Mouse (Mus musculus): Measurements from ENCODE around the gene Sstr2. TPM values are rescaled to one million over a fixed set of nuclear protein-coding genes. Genes with fewer than 3 reads are reported as not detected.

The Sstr2 gene
- total RNA-seq (2021) = 10 to 100 TPM; 35.7 to 36.2 TPM
- long read RNA-seq, experiment 1, transcript Sstr2-203 (2 exons, 2,143 nt) = major isoform, 47 of 55 reads
- long read RNA-seq, experiment 1, partial matches to known transcripts = 0 of 55 reads
- long read RNA-seq, experiment 1, other reads (novel, unspliced or antisense) = 3 of 55 reads
- long read RNA-seq, experiment 2, transcript Sstr2-203 (2 exons, 2,143 nt) = major isoform, 38 of 47 reads
- long read RNA-seq, experiment 2, partial matches to known transcripts = 0 of 47 reads
- long read RNA-seq, experiment 2, other reads (novel, unspliced or antisense) = 6 of 47 reads

DNA sequence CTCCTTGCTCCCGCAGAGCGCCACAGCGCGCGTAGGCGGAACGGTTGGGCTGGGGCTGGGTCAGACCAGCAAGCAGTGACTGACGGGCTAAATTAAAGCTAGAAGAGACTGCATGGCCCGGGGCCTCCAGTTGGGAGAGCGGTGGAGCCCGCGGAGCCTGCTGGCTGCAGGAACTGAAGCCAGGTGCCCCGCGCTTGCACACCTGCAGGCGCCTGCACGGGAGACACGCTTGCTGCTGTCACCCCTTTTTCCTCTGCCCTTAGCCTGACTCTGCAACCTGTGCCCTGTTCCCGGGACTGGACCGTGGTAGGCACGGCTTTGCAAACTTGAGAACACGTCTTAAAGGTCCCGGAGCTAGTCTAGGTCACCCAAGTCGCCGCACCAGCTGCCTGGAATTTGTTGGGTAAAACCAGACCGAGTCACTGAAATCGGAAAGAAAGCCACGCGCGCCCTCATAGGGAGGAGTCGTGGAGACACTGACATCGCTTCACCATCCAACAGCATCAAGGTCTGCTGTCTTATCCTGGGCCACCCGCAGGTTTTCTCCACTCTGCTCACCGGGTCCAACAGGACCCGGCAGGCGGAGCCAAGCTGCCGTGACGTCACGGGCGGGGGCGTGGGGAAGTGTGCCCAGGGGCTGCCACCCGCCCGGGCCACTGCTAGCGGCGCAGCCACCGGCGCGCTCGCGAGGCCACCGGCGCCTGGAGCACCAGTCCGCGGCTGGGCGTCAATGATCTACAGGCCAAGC lies at the start of gene Sstr2:
Gene Sstr2 (plus strand): TSS at position 671 of the 748 bp plus-strand sequence.
- intact Hi-C loops (cut with DNase I) = loop anchor here (10.0 kb wide), 1 partner anchor 104 kb away; no protein-coding TSS in a partner anchor
- peak; percentile 62 to 82 for DNase-seq (ENCODE audit: low spot score in 2 of 2)

GRCm38 (mm10) chr11:113571616-113572015 lies 47.5 kb upstream of the Sstr2 start:
- DNase-seq (ENCODE audit: low spot score in 2 of 2) = no peak
- intact Hi-C loops (cut with DNase I) = no loop called here

DNA sequence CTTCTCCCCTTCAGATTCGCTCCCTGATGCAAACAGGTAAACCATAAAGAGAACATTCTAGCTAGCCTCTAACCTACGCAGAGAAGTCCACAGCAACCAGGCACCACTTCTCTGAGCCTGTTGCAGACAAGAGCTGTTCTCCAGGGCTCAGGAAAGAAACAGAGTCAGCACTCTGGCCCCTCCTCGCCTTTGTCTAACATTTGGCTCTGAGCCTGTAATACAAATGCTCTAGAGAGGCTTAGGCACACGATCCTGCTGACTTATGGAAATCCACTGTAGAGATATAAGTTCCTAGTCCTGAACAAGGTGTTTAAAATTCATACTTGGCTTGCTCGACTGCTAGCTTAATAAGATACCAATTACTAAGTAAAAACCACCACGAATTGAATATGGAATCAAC lies 46.5 kb upstream of the Sstr2 start:
- intact Hi-C loops (cut with DNase I) = no loop called here
- no peak for DNase-seq (ENCODE audit: low spot score in 2 of 2)

DNA sequence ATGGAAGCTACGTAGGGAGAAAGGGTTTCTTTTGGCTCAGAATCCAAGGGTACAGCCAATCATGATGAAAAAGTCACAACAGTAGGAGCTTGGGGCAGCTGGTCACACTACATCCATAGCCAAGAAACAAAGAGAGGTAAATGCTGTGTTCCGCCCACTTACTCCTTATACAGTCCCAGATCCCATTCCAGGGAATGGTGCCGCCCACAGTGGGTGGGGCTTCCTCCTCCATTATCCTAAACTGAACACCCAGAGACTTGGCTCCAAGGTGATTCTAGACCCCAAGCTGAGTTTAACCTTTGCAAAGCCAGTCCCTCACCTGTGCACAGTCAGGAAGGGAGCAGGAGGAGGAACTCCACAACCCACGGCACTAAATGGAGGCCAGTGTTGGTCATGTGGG lies 41.9 kb upstream of the Sstr2 start:
- intact Hi-C loops (cut with DNase I) = no loop called here
- DNase-seq (ENCODE audit: low spot score in 2 of 2) = no peak

DNA sequence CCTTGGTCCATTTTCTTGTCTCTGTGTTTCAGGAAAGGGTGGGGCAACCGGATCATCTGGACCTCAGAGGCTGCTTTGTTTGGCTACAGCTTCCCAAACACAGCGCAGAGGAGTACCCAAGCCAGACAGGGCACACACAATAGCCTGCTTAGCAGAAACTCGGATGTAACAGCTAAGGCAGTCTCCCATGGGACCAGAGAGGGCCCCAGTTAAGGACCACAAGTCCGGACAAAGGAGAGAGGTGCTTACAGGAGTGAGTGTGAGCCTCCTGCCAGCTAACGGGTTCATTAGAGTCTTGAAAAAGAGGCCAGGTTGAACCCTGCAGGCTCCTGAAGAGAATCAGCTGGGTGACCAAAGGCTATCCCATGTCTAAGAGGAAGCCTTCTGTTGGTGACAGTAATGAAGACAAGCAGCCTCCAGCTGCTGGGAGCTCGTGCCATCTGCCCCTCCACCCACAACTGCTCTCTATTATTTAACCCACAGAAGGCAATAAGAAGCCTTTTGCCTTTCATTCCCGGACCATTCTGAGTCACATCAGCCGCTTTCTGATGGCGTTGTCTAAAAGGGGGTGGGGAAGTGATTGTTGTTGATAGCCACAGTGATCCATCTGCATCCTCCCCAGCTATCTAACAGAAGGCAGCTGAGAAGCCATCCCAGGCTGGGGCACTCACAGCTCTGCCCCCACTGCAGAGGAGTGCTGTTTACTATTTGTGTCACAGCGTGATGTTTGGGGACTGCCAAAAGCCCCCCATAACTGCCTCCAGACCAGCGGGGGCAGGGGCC lies 35.1 kb upstream of the Sstr2 start:
- DNase-seq (ENCODE audit: low spot score in 2 of 2) = no peak
- intact Hi-C loops (cut with DNase I) = no loop called here

- intact Hi-C loops (cut with DNase I) = no loop called here
- DNase-seq (ENCODE audit: low spot score in 2 of 2) = no peak
Observed at GRCm38 (mm10) chr11:113586423-113586822, 32.7 kb upstream of the Sstr2 start.

GRCm38 (mm10) chr11:113588936-113589335 lies 30.2 kb upstream of the Sstr2 start:
- intact Hi-C loops (cut with DNase I) = no loop called here
- DNase-seq (ENCODE audit: low spot score in 2 of 2) = no peak

- intact Hi-C loops (cut with DNase I) = no loop called here
- DNase-seq (ENCODE audit: low spot score in 2 of 2) = no peak
Observed at GRCm38 (mm10) chr11:113595144-113595543, 24.0 kb upstream of the Sstr2 start.

- no peak for DNase-seq (ENCODE audit: low spot score in 2 of 2)
- intact Hi-C loops (cut with DNase I) = no loop called here
Observed at GRCm38 (mm10) chr11:113597632-113598031, 21.5 kb upstream of the Sstr2 start.

GRCm38 (mm10) chr11:113600526-113601245 lies 18.5 kb upstream of the Sstr2 start:
- no peak for DNase-seq (ENCODE audit: low spot score in 2 of 2)
- intact Hi-C loops (cut with DNase I) = no loop called here

DNA sequence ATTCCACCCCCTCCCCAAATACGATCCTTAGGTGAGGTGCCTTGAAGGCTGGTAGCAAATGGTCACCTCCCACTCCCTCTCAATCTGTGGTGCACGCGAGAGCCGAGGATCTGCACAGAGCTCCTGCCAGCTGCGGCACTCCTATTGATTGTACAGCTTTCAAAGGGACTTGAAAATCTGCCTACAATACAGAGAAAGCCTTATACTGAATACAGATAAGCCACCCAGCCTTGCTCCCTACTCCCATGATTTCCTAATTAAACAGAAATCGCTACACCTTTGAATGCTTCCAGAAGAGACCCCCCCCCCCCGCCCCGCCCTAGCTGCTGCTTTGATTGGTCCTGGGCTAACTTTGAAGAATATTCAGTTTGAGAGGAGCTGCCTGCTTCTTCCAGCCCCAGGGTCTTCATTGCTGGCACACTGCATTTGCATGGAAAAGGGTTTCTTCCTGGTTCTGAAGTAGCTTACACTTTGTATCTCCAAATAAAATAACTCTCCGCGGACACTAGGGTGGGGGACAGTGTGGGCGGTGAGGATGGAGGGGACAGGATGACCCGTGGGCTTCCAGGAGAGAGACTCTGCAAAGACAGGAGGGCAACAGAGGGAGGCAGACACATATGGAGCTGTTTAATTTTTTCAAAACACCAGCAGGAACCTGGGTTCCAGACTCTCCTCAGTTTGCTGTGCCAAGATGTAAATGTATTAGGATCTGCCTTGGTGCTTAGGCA lies 17.4 kb upstream of the Sstr2 start:
- no peak for DNase-seq (ENCODE audit: low spot score in 2 of 2)
- intact Hi-C loops (cut with DNase I) = no loop called here

GRCm38 (mm10) chr11:113607556-113607955 lies 11.6 kb upstream of the Sstr2 start:
- DNase-seq (ENCODE audit: low spot score in 2 of 2) = no peak
- intact Hi-C loops (cut with DNase I) = no loop called here

GRCm38 (mm10) chr11:113609581-113609980 lies 9.6 kb upstream of the Sstr2 start:
- intact Hi-C loops (cut with DNase I) = no loop called here

DNA sequence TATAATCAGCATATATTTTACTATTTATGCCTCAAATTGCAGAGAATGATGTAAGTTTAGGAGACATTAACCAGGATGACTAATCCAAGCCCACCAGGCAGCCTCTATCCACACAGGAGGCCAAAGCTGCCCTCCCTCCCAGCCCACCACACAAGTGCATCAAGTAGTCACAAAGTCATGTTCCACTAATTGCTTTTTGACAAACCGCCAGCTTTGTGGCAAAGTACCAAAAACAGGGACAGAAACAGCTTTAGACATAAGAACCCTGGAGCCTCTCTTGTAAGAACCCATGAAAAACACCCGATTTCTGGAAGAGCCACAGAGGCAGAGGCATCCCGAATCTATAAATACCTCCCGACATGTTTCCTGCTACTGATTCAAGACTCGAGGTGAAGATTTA lies 8.9 kb upstream of the Sstr2 start:
- no peak for DNase-seq (ENCODE audit: low spot score in 2 of 2)
- intact Hi-C loops (cut with DNase I) = loop anchor here (10.0 kb wide), 1 partner anchor 95 kb away; no protein-coding TSS in a partner anchor

More at GRCm38 (mm10) chr11:113609581-113609980, 9.6 kb upstream of the Sstr2 start:
- no peak for DNase-seq (ENCODE audit: low spot score in 2 of 2)

DNA sequence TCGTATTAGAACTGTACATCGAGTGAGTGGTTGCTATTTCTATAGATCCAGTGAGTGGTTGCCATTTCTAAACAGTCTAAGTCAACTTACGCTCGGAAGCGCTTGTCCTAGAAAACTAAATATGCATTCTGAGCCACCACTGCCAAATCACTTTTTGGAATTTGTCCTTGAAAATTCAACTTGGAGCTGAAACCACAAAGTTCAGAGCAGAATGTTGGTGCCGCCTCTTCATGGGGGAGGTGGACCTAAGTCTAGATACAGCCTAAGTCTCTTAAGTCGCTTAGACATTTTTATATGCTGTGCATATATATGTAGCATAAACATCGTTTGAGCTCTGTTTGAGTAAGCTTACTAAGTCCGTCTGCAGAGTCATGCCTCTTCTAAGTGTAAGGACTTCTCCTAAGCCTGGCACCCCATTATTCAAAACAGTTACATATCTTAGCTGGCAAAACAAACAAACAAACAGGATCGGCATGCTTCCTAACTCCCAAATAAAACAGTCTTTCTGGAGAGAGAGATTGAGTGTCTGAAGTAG lies 8.0 kb upstream of the Sstr2 start:
- DNase-seq (ENCODE audit: low spot score in 2 of 2) = no peak
- intact Hi-C loops (cut with DNase I) = loop anchor here (10.0 kb wide), 1 partner anchor 96 kb away; no protein-coding TSS in a partner anchor

GRCm38 (mm10) chr11:113611664-113612611 lies 7.2 kb upstream of the Sstr2 start:
- intact Hi-C loops (cut with DNase I) = loop anchor here (2.0 to 10.0 kb wide), 2 partner anchors 97 to 315 kb away; no protein-coding TSS in a partner anchor
- peak; percentile 49 to 78 for DNase-seq (ENCODE audit: low spot score in 2 of 2)

GRCm38 (mm10) chr11:113614476-113614875 lies 4.7 kb upstream of the Sstr2 start:
- DNase-seq (ENCODE audit: low spot score in 2 of 2) = no peak
- intact Hi-C loops (cut with DNase I) = loop anchor here (10.0 kb wide), 1 partner anchor 100 kb away; no protein-coding TSS in a partner anchor
